Mouse (Mus musculus): ENCODE measurements at regions not wholly inside any gene's neighbourhood (a gene's known extent, or its start where the extent isn't known, plus 50 kb on each side); places are given as distances from the start of the nearest gene placed in this dataset.

- DNase-seq (ENCODE audit: low spot score in 2 of 2): no peak
Measured at GRCm38 (mm10) chr13:55954346-55954745, 118.4 kb upstream of the Pitx1 start.

- DNase-seq (ENCODE audit: low spot score in 2 of 2): no peak
Measured at GRCm38 (mm10) chr13:55953426-55953825, 117.4 kb upstream of the Pitx1 start.

GRCm38 (mm10) chr13:55950773-55951172, 114.8 kb upstream of the Pitx1 start:
- DNase-seq (ENCODE audit: low spot score in 2 of 2): no peak

- no peak for DNase-seq (ENCODE audit: low spot score in 2 of 2)
Measured at GRCm38 (mm10) chr13:55948591-55948990, 112.6 kb upstream of the Pitx1 start.

- no peak for DNase-seq (ENCODE audit: low spot score in 2 of 2)
Measured at GRCm38 (mm10) chr13:55948144-55948543, 112.2 kb upstream of the Pitx1 start.

GRCm38 (mm10) chr13:55937417-55937816, 101.4 kb upstream of the Pitx1 start:
- no peak for DNase-seq (ENCODE audit: low spot score in 2 of 2)

- DNase-seq (ENCODE audit: low spot score in 2 of 2): no peak
Measured at GRCm38 (mm10) chr13:55937000-55937399, 101.0 kb upstream of the Pitx1 start.

- no peak for DNase-seq (ENCODE audit: low spot score in 2 of 2)
Measured at GRCm38 (mm10) chr13:55930637-55931036, 94.6 kb upstream of the Pitx1 start.

GRCm38 (mm10) chr13:55929814-55930213, 93.8 kb upstream of the Pitx1 start:
- DNase-seq (ENCODE audit: low spot score in 2 of 2): no peak

- DNase-seq (ENCODE audit: low spot score in 2 of 2): no peak
Measured at GRCm38 (mm10) chr13:55923505-55924136, 87.6 kb upstream of the Pitx1 start.

- no peak for DNase-seq (ENCODE audit: low spot score in 2 of 2)
Measured at GRCm38 (mm10) chr13:55917316-55917715, 81.3 kb upstream of the Pitx1 start.

- DNase-seq (ENCODE audit: low spot score in 2 of 2): no peak
Measured at GRCm38 (mm10) chr13:55912271-55912711, 76.3 kb upstream of the Pitx1 start.

GRCm38 (mm10) chr13:55909941-55910340, 73.9 kb upstream of the Pitx1 start:
- no peak for DNase-seq (ENCODE audit: low spot score in 2 of 2)

GRCm38 (mm10) chr13:55904884-55905283, 68.9 kb upstream of the Pitx1 start:
- DNase-seq (ENCODE audit: low spot score in 2 of 2): no peak

- DNase-seq (ENCODE audit: low spot score in 2 of 2): no peak
Measured at GRCm38 (mm10) chr13:55902255-55902654, 66.3 kb upstream of the Pitx1 start.

GRCm38 (mm10) chr13:55900190-55900526, 64.2 kb upstream of the Pitx1 start:
- DNase-seq (ENCODE audit: low spot score in 2 of 2): no peak

- no peak for DNase-seq (ENCODE audit: low spot score in 2 of 2)
Measured at GRCm38 (mm10) chr13:55899501-55900189, 63.7 kb upstream of the Pitx1 start.

- DNase-seq (ENCODE audit: low spot score in 2 of 2): no peak
Measured at GRCm38 (mm10) chr13:55898999-55899398, 63.0 kb upstream of the Pitx1 start.

- no peak for DNase-seq (ENCODE audit: low spot score in 2 of 2)
Measured at GRCm38 (mm10) chr13:55898257-55898950, 62.4 kb upstream of the Pitx1 start.

- DNase-seq (ENCODE audit: low spot score in 2 of 2): no peak
Measured at GRCm38 (mm10) chr13:55895505-55895904, 59.5 kb upstream of the Pitx1 start.

- no peak for DNase-seq (ENCODE audit: low spot score in 2 of 2)
Measured at GRCm38 (mm10) chr13:55893154-55894018, 57.4 kb upstream of the Pitx1 start.

- no peak for DNase-seq (ENCODE audit: low spot score in 2 of 2)
Measured at GRCm38 (mm10) chr13:55892250-55892649, 56.3 kb upstream of the Pitx1 start.
